Mouse (Mus musculus) stomach, embryonic 15.5 days (tissue): ENCODE results near the gene Pip4k2a. TPM values are rescaled to one million over a fixed set of nuclear protein-coding genes. Genes with fewer than 3 reads are reported as not detected.
"Not testable (repeated sequence)": the region's sequence is repeated elsewhere in the genome, so short reads cannot be mapped to it uniquely, and the experiment has no call there.

Experiments
- ATAC-seq: fragments of 200-750 bp; cut with Nextera tagmentation; 2 replicates; pipeline ENCODE4 v1.8.0; 2017; ENCODE audit warnings: low read depth, moderate number of reproducible peaks, moderate TSS enrichment; ENCODE audit not compliant: insufficient read depth, low FRiP score
- H3K27ac ChIP-seq: fragments of 300-500 bp; sonication (generic); 2 replicates; pipeline ENCODE4 v1.5.1; 2015; ENCODE audit warnings: mild to moderate bottlenecking, inconsistent platforms
- H3K27me3 ChIP-seq: fragments of 300-500 bp; sonication (generic); replicated peaks from 2 replicates; pipeline ENCODE4 v1.6.1; 2015; ENCODE audit warnings: inconsistent platforms
- H3K36me3 ChIP-seq: fragments of 300-500 bp; sonication (generic); 2 replicates; pipeline ENCODE4 v1.6.1; 2015; ENCODE audit warnings: inconsistent platforms
- H3K4me1 ChIP-seq: fragments of 300-500 bp; sonication (generic); 2 replicates; pipeline ENCODE4 v1.6.1; 2015; ENCODE audit warnings: inconsistent platforms
- H3K4me2 ChIP-seq: fragments of 300-500 bp; sonication (generic); 2 replicates; pipeline ENCODE4 v1.6.1; 2015; ENCODE audit warnings: mild to moderate bottlenecking, inconsistent platforms
- H3K4me3 ChIP-seq: fragments of 300-500 bp; sonication (generic); replicated peaks from 2 replicates; pipeline ENCODE4 v1.5.1; 2015; ENCODE audit warnings: inconsistent platforms
- H3K9ac ChIP-seq: fragments of 300-500 bp; sonication (generic); 2 replicates; pipeline ENCODE4 v1.6.1; 2015; ENCODE audit warnings: inconsistent platforms
- H3K9me3 ChIP-seq: fragments of 300-500 bp; sonication (generic); 2 replicates; pipeline ENCODE4 v1.6.1; 2016; ENCODE audit warnings: inconsistent platforms
- WGBS: fragments of 180-500 bp; shearing (Covaris S2); methylation state at CpG from one replicate; pipeline ENCODE4 v1.1.7; 2015; 5-methylcytosine and 5-hydroxymethylcytosine counted together
- polyA plus RNA-seq: library from polyadenylated mRNA; unstranded; fragments of >200 nt; fragmentation: Nextera tagmentation; extraction: Ambion mirVana; gene quantifications from 2 replicates; pipeline ENCODE4 v1.2.1, GENCODE M21; 2015

Pip4k2a gene
- polyA plus RNA-seq = 11.8 and 12.4 TPM in 2 replicates

- Histone ChIP-seq H3K9ac (peak within 1 kb of the TSS; percentile 83), H3K4me1 (0 out of 2 replicates have a peak, but pooled peaks cover 2% of the 10 kb centered on the region), H3K4me3 (peak within 1 kb of the TSS; percentile 75), H3K9me3 (no peaks in the 10 kb centered on the region), H3K36me3 (no peaks in the 10 kb centered on the region), H3K27ac (peak within 1 kb of the TSS; percentile 96), H3K27me3 (no peaks in the 10 kb centered on the region), H3K4me2 (peak within 1 kb of the TSS; percentile 90)
- 0% methylated on average over 57 of the region's 66 CpGs for WGBS
- ATAC-seq = peak; percentile 97
Measured at GRCm38 (mm10) chr2:18998054-18998478, at the start of gene Pip4k2a, which contains the start of gene 4930426L09Rik. Gene Pip4k2a, minus strand, starts transcription at chr2:18998126. Gene 4930426L09Rik, plus strand, starts transcription at chr2:18998343.

- no peak for ATAC-seq
- peak overlapping the region; percentile 78 for H3K27ac ChIP-seq
Measured at GRCm38 (mm10) chr2:19037907-19038570, 40.1 kb upstream of the Pip4k2a start.

GRCm38 (mm10) chr2:19037430-19037829, 39.5 kb upstream of the Pip4k2a start:
- Histone ChIP-seq H3K27ac (0 out of 2 replicates have a peak overlapping the region, but pooled peaks have one; percentile 78), H3K27me3 (no peaks in the 10 kb centered on the region), H3K36me3 (no peaks in the 10 kb centered on the region), H3K4me3 (no peak overlapping the region), H3K4me1 (0 out of 2 replicates have a peak, but pooled peaks cover 2% of the 10 kb centered on the region), H3K9ac (no peak overlapping the region), H3K9me3 (no peaks in the 10 kb centered on the region), H3K4me2 (no peak overlapping the region)
- no peak for ATAC-seq
- 19% methylated on average over 4 of the region's 4 CpGs for WGBS

More at GRCm38 (mm10) chr2:19037907-19038570, 40.1 kb upstream of the Pip4k2a start:
- 46% methylated on average over 4 of the region's 4 CpGs for whole genome bisulfite sequencing
- Histone ChIP-seq H3K4me1 (0 out of 2 replicates have a peak, but pooled peaks cover 2% of the 10 kb centered on the region), H3K9me3 (no peaks in the 10 kb centered on the region), H3K9ac (no peak overlapping the region), H3K36me3 (no peaks in the 10 kb centered on the region), H3K27me3 (no peaks in the 10 kb centered on the region), H3K4me2 (no peak overlapping the region), H3K4me3 (no peak overlapping the region)

GRCm38 (mm10) chr2:19024807-19025206, 26.9 kb upstream of the Pip4k2a start:
- Histone ChIP-seq H3K4me1 (no peaks in the 10 kb centered on the region), H3K36me3 (no peaks in the 10 kb centered on the region), H3K27ac (no peak overlapping the region), H3K27me3 (no peaks in the 10 kb centered on the region), H3K4me3 (no peak overlapping the region), H3K4me2 (no peak overlapping the region), H3K9me3 (no peaks in the 10 kb centered on the region), H3K9ac (no peak overlapping the region)
- ATAC-seq = no peak
- WGBS = 67% methylated on average over 2 of the region's 2 CpGs

GRCm38 (mm10) chr2:19018034-19018433, 20.1 kb upstream of the Pip4k2a start:
- 76% methylated on average over 2 of the region's 2 CpGs for WGBS
- no peak overlapping the region for H3K4me3 ChIP-seq
- H3K9ac ChIP-seq = no peak overlapping the region
- H3K36me3 ChIP-seq = no peaks in the 10 kb centered on the region
- no peak overlapping the region for H3K27ac ChIP-seq
- no peaks in the 10 kb centered on the region for H3K4me1 ChIP-seq
- ATAC-seq = no peak
- no peak overlapping the region for H3K4me2 ChIP-seq
- no peaks in the 10 kb centered on the region for H3K27me3 ChIP-seq
- no peaks in the 10 kb centered on the region for H3K9me3 ChIP-seq

GRCm38 (mm10) chr2:19016839-19017238, 18.9 kb upstream of the Pip4k2a start:
- 53% methylated on average over 1 of the region's 1 CpGs for WGBS
- Histone ChIP-seq H3K9me3 (no peaks in the 10 kb centered on the region), H3K4me2 (no peak overlapping the region), H3K4me1 (no peaks in the 10 kb centered on the region), H3K4me3 (no peak overlapping the region), H3K27me3 (no peaks in the 10 kb centered on the region), H3K9ac (no peak overlapping the region), H3K27ac (no peak overlapping the region), H3K36me3 (no peaks in the 10 kb centered on the region)
- ATAC-seq = no peak

GRCm38 (mm10) chr2:19016348-19016747, 18.4 kb upstream of the Pip4k2a start:
- H3K27me3 ChIP-seq = no peaks in the 10 kb centered on the region
- H3K4me3 ChIP-seq = no peak overlapping the region
- no peak for ATAC-seq
- no peak overlapping the region for H3K27ac ChIP-seq
- H3K9me3 ChIP-seq = no peaks in the 10 kb centered on the region
- H3K9ac ChIP-seq = no peak overlapping the region
- no peaks in the 10 kb centered on the region for H3K36me3 ChIP-seq
- no peak overlapping the region for H3K4me2 ChIP-seq
- H3K4me1 ChIP-seq = no peaks in the 10 kb centered on the region
- 75% methylated on average over 5 of the region's 5 CpGs for WGBS

- H3K27ac ChIP-seq = no peak overlapping the region
- H3K4me3 ChIP-seq = no peak overlapping the region
- peak; percentile 93 for ATAC-seq
- H3K36me3 ChIP-seq = no peaks in the 10 kb centered on the region
- no peaks in the 10 kb centered on the region for H3K27me3 ChIP-seq
- no peak overlapping the region for H3K9ac ChIP-seq
- 67% methylated on average over 6 of the region's 6 CpGs for WGBS
- H3K4me2 ChIP-seq = no peak overlapping the region
- no peaks in the 10 kb centered on the region for H3K4me1 ChIP-seq
- no peaks in the 10 kb centered on the region for H3K9me3 ChIP-seq
Measured at GRCm38 (mm10) chr2:19011443-19011842, 13.5 kb upstream of the Pip4k2a start.

GRCm38 (mm10) chr2:19010541-19010940, 12.6 kb upstream of the Pip4k2a start:
- not testable (repeated sequence) for H3K4me2 ChIP-seq, H3K9ac ChIP-seq, H3K27me3 ChIP-seq, H3K36me3 ChIP-seq, ATAC-seq, H3K4me1 ChIP-seq, H3K27ac ChIP-seq, H3K4me3 ChIP-seq, H3K9me3 ChIP-seq
- WGBS = 70% methylated on average over 1 of the region's 1 CpGs

GRCm38 (mm10) chr2:19007580-19007979, 9.7 kb upstream of the Pip4k2a start:
- H3K9ac ChIP-seq = no peak overlapping the region
- 64% methylated on average over 4 of the region's 4 CpGs for WGBS
- ATAC-seq = no peak
- H3K4me3 ChIP-seq = no peak overlapping the region
- no peaks in the 10 kb centered on the region for H3K4me1 ChIP-seq
- H3K27me3 ChIP-seq = no peaks in the 10 kb centered on the region
- no peak overlapping the region for H3K27ac ChIP-seq
- H3K4me2 ChIP-seq = no peak overlapping the region
- H3K9me3 ChIP-seq = no peaks in the 10 kb centered on the region
- no peaks in the 10 kb centered on the region for H3K36me3 ChIP-seq

GRCm38 (mm10) chr2:19006124-19006523, 8.2 kb upstream of the Pip4k2a start:
- no peak for ATAC-seq
- Histone ChIP-seq H3K4me1 (no peaks in the 10 kb centered on the region), H3K27me3 (no peaks in the 10 kb centered on the region), H3K9me3 (no peaks in the 10 kb centered on the region), H3K36me3 (no peaks in the 10 kb centered on the region), H3K27ac (no peak overlapping the region), H3K4me3 (no peak overlapping the region), H3K9ac (no peak overlapping the region), H3K4me2 (no peak overlapping the region)
- WGBS = 83% methylated on average over 7 of the region's 7 CpGs

- Histone ChIP-seq H3K27ac (no peak overlapping the region), H3K4me2 (no peak overlapping the region), H3K27me3 (no peaks in the 10 kb centered on the region), H3K9ac (no peak overlapping the region), H3K9me3 (no peaks in the 10 kb centered on the region), H3K36me3 (no peaks in the 10 kb centered on the region), H3K4me1 (no peaks in the 10 kb centered on the region), H3K4me3 (no peak overlapping the region)
- no peak for ATAC-seq
- 66% methylated on average over 10 of the region's 10 CpGs for WGBS
Measured at GRCm38 (mm10) chr2:19004801-19005200, 6.9 kb upstream of the Pip4k2a start.
